Mouse (Mus musculus): ENCODE data around the gene Dicer1. TPM values are rescaled to one million over a fixed set of nuclear protein-coding genes. Genes with fewer than 3 reads are reported as not detected.

Gene Dicer1
- polyA plus RNA-seq, 1 experiment from 2014 or later, result 37.2 TPM

- Histone ChIP-seq H3K9me3 (no peaks in the 10 kb centered on the region), H3K27ac (no peak overlapping the region), H3K4me1 (peaks cover 2% of the 10 kb centered on the region; the same call in 1 of the 2 replicates), H3K36me3 (peaks cover 71% of the 10 kb centered on the region), H3K4me3 (no peak overlapping the region), H3K27me3 (ENCODE audit: insufficient read depth, poor library complexity, severe bottlenecking) (no peaks in the 10 kb centered on the region)
- no peak for DNase-seq (ENCODE audit: low spot score)
- 79% methylated on average over 7 of the region's 7 CpGs for WGBS
These were observed 61.3 kb downstream of the Dicer1 start for GRCm38 (mm10) chr12:104690412-104690811.

DNA sequence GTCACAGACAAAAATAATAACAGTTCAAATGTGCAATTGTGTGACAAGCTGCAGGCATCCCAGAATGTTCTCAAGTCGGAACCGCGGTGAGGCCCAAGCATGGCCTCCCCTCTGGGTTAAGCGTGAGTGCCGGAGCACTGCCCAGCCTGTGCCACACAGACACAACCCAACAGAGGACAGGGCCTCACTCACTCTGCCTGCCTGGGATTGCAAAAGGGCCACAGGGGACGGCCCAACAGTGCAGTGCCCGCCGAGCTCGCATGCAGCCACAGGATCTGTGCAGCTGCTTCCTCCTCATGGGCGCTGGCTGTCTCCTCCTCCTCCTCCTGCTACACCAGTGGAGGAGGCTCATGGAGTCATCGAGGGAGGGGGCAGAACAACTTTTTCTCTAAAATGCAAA lies 62.9 kb downstream of the Dicer1 start:
- no peak for DNase-seq (ENCODE audit: low spot score)
- Histone ChIP-seq H3K4me3 (no peak overlapping the region), H3K9me3 (no peaks in the 10 kb centered on the region), H3K27ac (no peak overlapping the region), H3K27me3 (ENCODE audit: insufficient read depth, poor library complexity, severe bottlenecking) (no peaks in the 10 kb centered on the region), H3K4me1 (peaks cover 9% of the 10 kb centered on the region), H3K36me3 (peaks cover 55% of the 10 kb centered on the region)
- WGBS, result 90% methylated on average over 11 of the region's 11 CpGs

GRCm38 (mm10) chr12:104684411-104684931 lies 67.3 kb downstream of the Dicer1 start:
- WGBS, result 81% methylated on average over 8 of the region's 8 CpGs
- Histone ChIP-seq H3K4me3 (no peak overlapping the region), H3K36me3 (peaks cover 12% of the 10 kb centered on the region), H3K4me1 (peaks cover 9% of the 10 kb centered on the region), H3K27me3 (ENCODE audit: insufficient read depth, poor library complexity, severe bottlenecking) (no peaks in the 10 kb centered on the region), H3K27ac (no peak overlapping the region), H3K9me3 (no peaks in the 10 kb centered on the region)
- no peak for DNase-seq (ENCODE audit: low spot score)

GRCm38 (mm10) chr12:104679819-104680132 lies 72.0 kb downstream of the Dicer1 start:
- no peaks in the 10 kb centered on the region for H3K36me3 ChIP-seq
- 88% methylated on average over 8 of the region's 8 CpGs for WGBS
- H3K9me3 ChIP-seq, result no peaks in the 10 kb centered on the region
- H3K27me3 ChIP-seq (ENCODE audit: insufficient read depth, poor library complexity, severe bottlenecking), result no peaks in the 10 kb centered on the region
- DNase-seq (ENCODE audit: low spot score), result no peak
- H3K4me1 ChIP-seq, result peaks cover 31% of the 10 kb centered on the region
- H3K4me3 ChIP-seq, result no peak overlapping the region
- no peak overlapping the region for H3K27ac ChIP-seq

DNA sequence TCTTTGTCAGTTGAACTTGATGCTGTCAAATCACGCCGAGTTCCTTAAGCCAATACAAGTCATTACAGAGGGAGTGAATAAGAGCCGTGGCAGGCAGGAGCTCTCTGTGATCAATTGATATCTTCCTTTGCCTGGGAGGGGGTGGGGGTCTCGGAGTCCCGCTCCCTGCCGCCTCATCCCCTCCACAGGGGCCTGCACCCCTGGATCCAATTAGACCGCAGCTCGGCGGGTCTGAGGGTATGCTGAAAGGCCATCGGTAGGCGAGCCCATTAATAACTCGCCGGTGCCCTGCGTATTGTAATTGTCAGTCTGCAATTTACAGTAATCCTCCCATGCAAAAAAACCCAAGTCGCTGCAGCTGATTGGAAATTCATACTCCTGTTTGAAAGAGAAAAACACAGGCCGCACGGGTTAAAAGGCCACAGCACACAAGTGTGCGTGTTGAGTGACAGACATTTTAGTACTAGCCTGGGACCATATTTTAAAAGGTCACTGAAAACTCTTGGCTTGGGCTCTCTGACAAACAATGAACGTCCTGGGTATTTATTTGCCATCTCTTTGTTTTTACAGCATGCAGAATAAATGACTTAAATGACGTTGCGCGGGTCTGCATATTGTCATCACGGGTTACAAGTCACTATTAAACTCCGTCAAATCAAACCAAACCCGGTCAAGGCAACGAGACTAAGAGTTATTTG lies 72.5 kb downstream of the Dicer1 start:
- no peak overlapping the region for H3K27ac ChIP-seq

DNA sequence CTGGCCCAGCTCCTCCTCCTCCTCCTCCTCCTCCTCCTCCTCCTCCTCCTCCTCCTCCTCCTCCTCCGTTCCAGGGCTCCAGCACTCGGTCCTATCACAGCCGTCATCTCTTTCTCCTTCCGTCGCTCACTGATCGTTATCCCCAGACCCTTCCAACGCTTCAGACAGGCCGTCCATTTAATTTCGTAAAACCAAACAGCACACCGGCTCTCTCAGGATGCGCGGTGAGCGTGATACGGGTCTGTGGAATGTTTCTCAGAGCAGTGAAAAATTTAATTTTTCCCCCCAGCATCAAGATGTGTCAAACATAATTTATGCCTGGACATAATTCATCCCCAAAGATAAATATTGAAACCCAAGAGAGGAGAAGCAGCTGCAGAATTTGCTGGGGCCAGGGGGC lies 73.3 kb downstream of the Dicer1 start:
- 80% methylated on average over 12 of the region's 14 CpGs for WGBS
- Histone ChIP-seq H3K9me3 (no peaks in the 10 kb centered on the region), H3K27me3 (ENCODE audit: insufficient read depth, poor library complexity, severe bottlenecking) (0 out of 2 replicates have a peak, but pooled peaks cover 11% of the 10 kb centered on the region), H3K4me3 (no peak overlapping the region), H3K27ac (no peak overlapping the region), H3K4me1 (peaks cover 28% of the 10 kb centered on the region), H3K36me3 (no peaks in the 10 kb centered on the region)
- no peak for DNase-seq (ENCODE audit: low spot score)

More for the DNA sequence above, 72.5 kb downstream of the Dicer1 start:
- peaks cover 28% of the 10 kb centered on the region for H3K4me1 ChIP-seq
- no peaks in the 10 kb centered on the region for H3K9me3 ChIP-seq
- 0 out of 2 replicates have a peak, but pooled peaks cover 3% of the 10 kb centered on the region for H3K27me3 ChIP-seq (ENCODE audit: insufficient read depth, poor library complexity, severe bottlenecking)
- no peak for DNase-seq (ENCODE audit: low spot score)
- WGBS, result 61% methylated on average over 26 of the region's 26 CpGs
- no peaks in the 10 kb centered on the region for H3K36me3 ChIP-seq
- H3K4me3 ChIP-seq, result no peak overlapping the region

DNA sequence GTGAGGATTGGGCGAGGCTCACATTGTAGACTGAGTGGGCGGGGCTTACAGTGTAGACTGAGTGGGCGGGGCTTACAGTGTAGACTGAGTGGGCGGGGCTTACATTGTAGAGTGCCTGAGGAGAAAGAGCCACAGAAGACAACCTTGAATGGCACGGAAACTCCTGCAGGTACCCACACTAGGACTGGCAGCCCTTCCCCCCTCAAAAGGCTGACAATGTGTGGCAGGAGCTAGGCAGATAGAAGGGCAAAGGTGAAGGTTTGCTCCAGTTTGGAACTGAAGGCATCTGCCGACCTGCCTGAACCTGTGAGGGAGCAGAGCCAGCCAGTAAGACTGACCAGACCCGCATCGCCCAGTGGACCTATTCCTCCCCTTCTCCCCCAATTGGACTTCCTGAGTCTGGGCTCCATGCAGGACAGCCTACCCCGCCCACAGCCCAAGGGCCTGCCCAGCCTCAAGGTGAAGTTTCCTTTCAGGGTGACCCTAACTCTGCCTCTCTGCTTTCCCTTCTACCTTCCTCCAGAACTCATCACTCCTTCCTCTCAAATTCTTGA lies 74.3 kb downstream of the Dicer1 start:
- no peak for DNase-seq (ENCODE audit: low spot score)
- Histone ChIP-seq H3K27ac (no peak overlapping the region), H3K4me1 (peaks cover 30% of the 10 kb centered on the region), H3K36me3 (no peaks in the 10 kb centered on the region), H3K9me3 (no peaks in the 10 kb centered on the region), H3K27me3 (ENCODE audit: insufficient read depth, poor library complexity, severe bottlenecking) (0 out of 2 replicates have a peak, but pooled peaks cover 13% of the 10 kb centered on the region), H3K4me3 (no peak overlapping the region)
- 80% methylated on average over 9 of the region's 9 CpGs for WGBS

- Histone ChIP-seq H3K4me1 (peaks cover 33% of the 10 kb centered on the region), H3K36me3 (no peaks in the 10 kb centered on the region), H3K4me3 (no peak overlapping the region), H3K27ac (no peak overlapping the region), H3K27me3 (ENCODE audit: insufficient read depth, poor library complexity, severe bottlenecking) (0 out of 2 replicates have a peak, but pooled peaks cover 13% of the 10 kb centered on the region), H3K9me3 (no peaks in the 10 kb centered on the region)
- WGBS, result 81% methylated on average over 13 of the region's 13 CpGs
- DNase-seq (ENCODE audit: low spot score), result no peak
These were observed 75.0 kb downstream of the Dicer1 start for GRCm38 (mm10) chr12:104676535-104677370.

GRCm38 (mm10) chr12:104672976-104673375 lies 78.8 kb downstream of the Dicer1 start:
- no peak overlapping the region for H3K27ac ChIP-seq
- WGBS, result 69% methylated on average over 5 of the region's 5 CpGs

DNA sequence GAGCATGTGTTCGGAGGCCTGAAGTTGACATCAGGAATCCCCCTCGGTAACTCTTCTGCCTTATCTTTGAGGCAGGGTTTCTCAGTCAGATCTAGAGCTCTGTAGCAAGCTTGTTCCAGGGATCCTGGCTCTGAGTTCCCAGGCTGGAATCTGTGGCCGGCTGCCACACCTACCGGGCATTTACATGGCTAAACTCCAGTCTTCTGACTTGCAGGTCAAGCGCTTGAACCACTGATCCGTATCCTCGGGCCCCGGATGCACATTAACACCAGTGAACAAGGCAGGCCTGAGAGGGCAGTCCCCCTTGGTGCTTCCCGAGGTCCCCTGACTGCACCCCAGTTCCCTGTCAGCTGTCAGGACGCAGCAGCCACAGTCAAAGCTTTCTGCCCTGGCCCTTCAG lies 79.3 kb downstream of the Dicer1 start:
- WGBS, result 65% methylated on average over 10 of the region's 10 CpGs

More at GRCm38 (mm10) chr12:104672976-104673375, 78.8 kb downstream of the Dicer1 start:
- no peaks in the 10 kb centered on the region for H3K9me3 ChIP-seq
- 0 out of 2 replicates have a peak, but pooled peaks cover 17% of the 10 kb centered on the region for H3K27me3 ChIP-seq (ENCODE audit: insufficient read depth, poor library complexity, severe bottlenecking)
- H3K4me1 ChIP-seq, result peaks cover 28% of the 10 kb centered on the region
- no peaks in the 10 kb centered on the region for H3K36me3 ChIP-seq
- no peak for DNase-seq (ENCODE audit: low spot score)
- no peak overlapping the region for H3K4me3 ChIP-seq

DNA sequence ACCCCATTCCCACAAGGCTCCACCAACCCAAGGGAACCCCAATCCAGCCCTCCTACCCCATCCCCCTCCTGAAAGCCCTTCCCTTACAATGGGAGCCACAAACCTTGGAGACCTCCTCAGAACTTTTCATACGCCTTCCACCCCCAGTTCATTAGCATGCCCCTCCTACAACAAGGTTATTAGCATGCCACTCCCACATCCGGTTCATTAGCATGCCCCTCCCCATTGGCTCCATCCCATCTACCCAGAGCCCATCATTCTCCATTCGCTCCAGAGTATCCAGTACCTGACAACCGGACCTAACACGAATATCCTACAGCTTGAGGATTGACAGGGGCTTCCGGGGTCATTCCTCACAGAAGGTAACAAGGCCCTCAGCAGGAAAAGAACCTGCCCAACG lies 83.9 kb downstream of the Dicer1 start:
- Histone ChIP-seq H3K4me3 (no peak overlapping the region), H3K27ac (no peak overlapping the region), H3K27me3 (ENCODE audit: insufficient read depth, poor library complexity, severe bottlenecking) (0 out of 2 replicates have a peak, but pooled peaks cover 5% of the 10 kb centered on the region), H3K9me3 (no peaks in the 10 kb centered on the region), H3K4me1 (peaks cover 14% of the 10 kb centered on the region), H3K36me3 (no peaks in the 10 kb centered on the region)
- DNase-seq (ENCODE audit: low spot score), result no peak
- WGBS, result 71% methylated on average over 7 of the region's 7 CpGs

More for the DNA sequence above, 79.3 kb downstream of the Dicer1 start:
- Histone ChIP-seq H3K9me3 (no peaks in the 10 kb centered on the region), H3K4me3 (no peak overlapping the region), H3K4me1 (peaks cover 24% of the 10 kb centered on the region), H3K36me3 (no peaks in the 10 kb centered on the region), H3K27ac (no peak overlapping the region), H3K27me3 (ENCODE audit: insufficient read depth, poor library complexity, severe bottlenecking) (0 out of 2 replicates have a peak, but pooled peaks cover 17% of the 10 kb centered on the region)
- no peak for DNase-seq (ENCODE audit: low spot score)

GRCm38 (mm10) chr12:104665951-104666350 lies 85.8 kb downstream of the Dicer1 start:
- Histone ChIP-seq H3K4me3 (no peak overlapping the region), H3K27me3 (ENCODE audit: insufficient read depth, poor library complexity, severe bottlenecking) (0 out of 2 replicates have a peak, but pooled peaks cover 3% of the 10 kb centered on the region), H3K4me1 (peaks cover 6% of the 10 kb centered on the region; the same call in 1 of the 2 replicates), H3K36me3 (no peaks in the 10 kb centered on the region), H3K9me3 (no peaks in the 10 kb centered on the region), H3K27ac (no peak overlapping the region)
- DNase-seq (ENCODE audit: low spot score), result no peak
- 73% methylated on average over 6 of the region's 6 CpGs for WGBS
